Mouse (Mus musculus) spleen, postnatal 14 days (tissue): Measurements from ENCODE around the gene Hcn1.

ENCODE experiments used
- DNase-seq, 2 experiments: peaks; one replicate each; pipeline ENCODE4 v3.0.0; 2021 to 2022; ENCODE audit warnings: low spot score in 2 of 2

Gene Hcn1

DNA sequence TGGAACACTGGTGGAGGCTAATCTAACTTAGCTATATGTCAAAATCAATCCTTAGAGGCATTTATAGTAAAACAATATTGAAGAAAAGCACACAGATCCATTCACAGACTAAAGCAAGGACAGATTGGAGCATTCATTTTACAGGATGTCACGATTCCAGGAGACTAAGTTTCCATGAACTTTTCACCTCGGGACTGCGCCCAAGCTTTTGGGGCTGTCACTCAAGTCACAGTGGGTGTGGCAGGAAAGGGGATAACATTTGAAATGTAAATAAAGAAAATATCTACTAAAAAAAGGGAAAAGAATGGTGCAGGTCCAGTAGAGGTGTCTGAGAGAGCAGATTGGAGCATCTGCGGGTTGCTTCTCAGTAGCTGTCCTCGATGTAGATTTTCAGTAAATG lies 421.3 kb downstream of the Hcn1 start:
- no peak for DNase-seq

DNA sequence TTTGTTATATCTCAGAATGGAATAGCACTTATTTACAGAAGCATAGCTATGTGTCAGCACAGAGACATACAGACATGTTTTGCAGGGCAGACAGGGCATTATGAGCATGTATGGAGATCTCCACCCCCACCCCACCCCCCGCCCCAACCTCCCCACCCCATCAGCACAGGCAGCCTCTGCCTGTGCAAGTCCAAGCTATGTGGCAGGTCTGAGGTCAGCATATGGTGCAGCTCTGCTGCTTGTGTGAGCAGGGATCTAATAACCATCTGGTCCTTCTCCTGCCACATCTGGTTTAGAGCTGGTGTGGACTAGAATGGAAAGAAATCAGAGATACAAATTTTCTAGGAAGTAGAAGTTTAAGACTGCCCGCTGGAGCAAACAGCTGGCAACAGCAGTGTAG lies 424.4 kb downstream of the Hcn1 start:
- no peak for DNase-seq

DNA sequence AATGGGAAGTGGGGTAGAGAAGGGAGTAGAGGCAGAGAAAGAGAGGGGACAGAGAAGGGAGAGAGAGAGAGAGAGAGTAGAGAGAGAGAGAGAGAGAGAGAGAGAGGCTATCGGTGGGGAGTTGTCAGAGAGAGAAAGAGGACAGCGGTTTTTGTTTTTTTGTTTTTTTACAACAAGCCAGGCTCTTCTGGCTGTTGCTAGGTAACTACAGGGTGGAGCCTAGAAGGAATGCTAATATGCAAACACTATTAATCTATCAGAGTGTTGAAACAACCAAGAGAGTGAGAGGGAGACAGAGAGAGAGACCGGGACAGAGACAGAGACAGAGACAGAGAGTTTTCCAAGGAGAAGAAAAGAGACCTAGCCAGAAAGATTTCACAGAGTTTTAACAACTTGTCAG lies 425.7 kb downstream of the Hcn1 start:
- DNase-seq = no peak

DNA sequence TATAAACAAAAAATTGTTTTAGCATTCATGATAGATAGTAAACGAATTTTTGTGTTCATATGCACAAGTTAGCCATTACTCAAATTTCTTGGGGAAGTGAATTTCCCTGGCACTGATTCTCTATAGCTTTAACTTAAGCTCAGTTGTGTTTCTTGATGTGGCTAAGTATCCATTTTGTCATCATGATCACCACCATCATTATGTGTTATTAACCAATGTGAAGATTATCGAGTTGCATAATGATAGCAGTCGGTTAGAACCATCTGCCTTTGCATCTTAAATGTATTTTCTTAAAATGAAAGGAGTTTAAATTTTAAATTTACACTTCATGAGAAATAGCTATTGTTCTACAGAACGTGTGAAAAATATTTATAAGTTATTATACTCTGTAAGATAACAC lies 426.5 kb downstream of the Hcn1 start:
- DNase-seq = no peak

DNA sequence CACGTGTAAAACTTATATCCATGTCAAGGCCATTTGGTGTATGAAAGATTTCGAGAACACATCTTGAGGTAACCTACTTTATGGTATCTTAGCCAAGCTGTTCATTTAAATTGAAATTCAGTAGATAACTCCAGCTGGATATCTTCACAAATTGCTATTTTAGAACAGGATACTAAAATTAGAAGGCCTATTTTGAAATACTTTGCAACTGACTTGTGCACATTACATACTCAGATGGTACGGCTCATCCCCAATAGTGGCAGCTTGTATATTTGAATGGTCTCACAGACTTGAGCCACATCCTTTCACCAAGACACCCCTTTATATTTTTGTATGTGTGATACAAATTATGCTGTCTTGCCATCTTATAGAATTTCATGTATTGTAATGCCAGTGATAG lies 427.5 kb downstream of the Hcn1 start:
- DNase-seq = no peak

DNA sequence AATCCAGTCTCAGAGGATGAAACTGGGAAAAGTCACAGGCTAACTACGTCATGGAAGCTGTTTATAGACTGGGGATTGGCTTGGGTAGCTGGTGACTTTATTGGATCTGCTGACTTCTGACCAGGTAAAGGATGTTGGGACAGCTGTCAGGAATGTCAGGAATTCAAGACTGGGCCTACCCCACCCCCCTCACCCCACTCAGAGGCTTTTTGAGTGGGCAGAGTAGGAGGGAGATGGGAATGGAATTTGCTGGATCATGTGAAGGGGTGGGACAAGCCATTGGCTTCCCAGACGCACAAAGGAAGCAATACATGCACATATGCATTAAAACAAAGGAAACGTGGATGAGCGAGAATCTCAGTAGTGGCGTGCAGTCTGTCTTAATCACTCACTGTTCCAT lies 433.5 kb downstream of the Hcn1 start:
- no peak for DNase-seq
